8 mouse cellular contexts compared by ENCODE assay signal in genomic region chr11:5474130-5474529, GRCm38 (mm10). TPM values are rescaled to one million over a fixed set of nuclear protein-coding genes. Genes with fewer than 3 reads are reported as not detected.
DNase-seq lines count a peak whose midpoint lies in the region; ATAC-seq and TF ChIP-seq lines count a peak whose summit lies in the region.

No protein-coding gene starts in this region.

- TF ChIP-seq POLR2A in MEL (IDR thresholded peaks at IDR 0.05; ENCODE audit: control insufficient read depth in 1 of 2, insufficient read depth in 1 of 2, low read depth in 1 of 2, low read length in 2 of 2, poor library complexity in 1 of 2): no peak

- TF ChIP-seq EP300 in MEL (IDR thresholded peaks at IDR 0.05; ENCODE audit: low read depth in 1 of 2, low read length in 2 of 2): no peak
- TF ChIP-seq EP300 in liver, postnatal 0 days (IDR thresholded peaks at IDR 0.05; ENCODE audit: low read depth): no peak

- no peak overlapping the region for H3K4me3 ChIP-seq in MEL (ENCODE audit: control insufficient read depth in 1 of 2, insufficient read depth in 1 of 2, low read depth in 2 of 2, low read length in 2 of 2)
- H3K4me3 ChIP-seq in liver, postnatal 0 days (ENCODE audit: low read depth, low read length): no peak overlapping the region

- no peaks in the 10 kb centered on the region for H3K27me3 ChIP-seq in MEL (ENCODE audit: control insufficient read depth in 1 of 2, insufficient read depth in 2 of 2, low read length in 2 of 2)
- H3K27me3 ChIP-seq in liver, postnatal 0 days (ENCODE audit: insufficient read depth, low read length): no peaks in the 10 kb centered on the region

- 10% methylated on average over 5 of the region's 5 CpGs for WGBS in liver, postnatal 0 days (ENCODE audit: insufficient replicate concordance)

- no peak overlapping the region for H3K27ac ChIP-seq in MEL (ENCODE audit: control insufficient read depth, low read depth, low read length)
- H3K27ac ChIP-seq in liver, postnatal 0 days (ENCODE audit: low read depth): no peak overlapping the region

- no peak overlapping the region for H3K4me2 ChIP-seq in liver, postnatal 0 days (ENCODE audit: low read depth, low read length)

- H3K36me3 ChIP-seq in MEL (ENCODE audit: control insufficient read depth in 1 of 2, insufficient read depth in 2 of 2, low read length in 2 of 2): no peaks in the 10 kb centered on the region
- no peaks in the 10 kb centered on the region for H3K36me3 ChIP-seq in liver, postnatal 0 days (replicated peaks; ENCODE audit: insufficient read depth, low read length)

- no peaks in the 10 kb centered on the region for H3K9me3 ChIP-seq in MEL (replicated peaks; ENCODE audit: insufficient read depth, low read length)
- no peaks in the 10 kb centered on the region for H3K9me3 ChIP-seq in liver, postnatal 0 days (ENCODE audit: low read length)

- peak; percentile 48 to 98 (median 83) for TF ChIP-seq CTCF in MEL (IDR thresholded peaks at IDR 0.05 in 2 of 3, conservative IDR thresholded peaks at IDR 0.05 in 1 of 3; ENCODE audit: control insufficient read depth in 1 of 3, insufficient read depth in 1 of 3, low read depth in 2 of 3, low read length in 3 of 3, poor library complexity in 1 of 3, severe bottlenecking in 1 of 3)
- peak; percentile 88 for TF ChIP-seq CTCF in liver, postnatal 0 days (IDR thresholded peaks at IDR 0.05; ENCODE audit: low read depth)

- peak; percentile 74 for DNase-seq in CD4-positive helper T cell, adult 2 months (ENCODE audit: low read depth, low spot score)
- peak; percentile 86 for DNase-seq in MEL (ENCODE audit: low read depth, low spot score)
- DNase-seq in cerebellum, adult 11-12 months: peak; percentile 45
- peak; percentile 84 for DNase-seq in forelimb bud, embryonic 11.5 days (ENCODE audit: low read depth, low spot score)
- peak; percentile 69 for DNase-seq in kidney, postnatal 14 days
- peak; percentile 79 for DNase-seq in liver, postnatal 0 days
- peak; percentile 64 for DNase-seq in retina, postnatal 7 days (ENCODE audit: low read depth, low spot score)

- H3K9ac ChIP-seq in MEL (ENCODE audit: control insufficient read depth, low read depth, low read length, poor library complexity, severe bottlenecking): no peak overlapping the region
- H3K9ac ChIP-seq in liver, postnatal 0 days (replicated peaks): no peak overlapping the region

- TF ChIP-seq RAD21 in MEL (IDR thresholded peaks at IDR 0.05; ENCODE audit: low read depth, low read length): peak; percentile 96

- no peaks in the 10 kb centered on the region for H3K4me1 ChIP-seq in MEL (ENCODE audit: control insufficient read depth in 1 of 2, insufficient read depth in 2 of 2, low read length in 2 of 2)
- no peaks in the 10 kb centered on the region for H3K4me1 ChIP-seq in liver, postnatal 0 days (ENCODE audit: insufficient read depth)

- peak; percentile 35; the same call in 1 of the 2 replicates for ATAC-seq in liver, postnatal 0 days
- ATAC-seq in erythroid progenitor cell, adult 5-6 weeks (replicated peaks; ENCODE audit: low FRiP score, poor library complexity, severe bottlenecking): no peak

- no peaks in the 10 kb centered on the region for H3K79me2 ChIP-seq in MEL (ENCODE audit: control insufficient read depth, insufficient read depth, low read length, poor library complexity)

TF ChIP-seq in MEL, 35 proteins besides CTCF, POLR2A, EP300 and RAD21:
- no peak for TF ChIP-seq POLR2AphosphoS5 (IDR thresholded peaks at IDR 0.05; ENCODE audit: borderline replicate concordance, low read depth, low read length)
- TF ChIP-seq ZC3H11A (IDR thresholded peaks at IDR 0.05; ENCODE audit: low read depth, low read length): peak; percentile 95
- TF ChIP-seq JUND (IDR thresholded peaks at IDR 0.05; ENCODE audit: low read depth, low read length): 0 out of 2 replicates have a peak, but pooled peaks have one; percentile 45
- TF ChIP-seq ZNF384 (IDR thresholded peaks at IDR 0.05; ENCODE audit: low read depth, low read length): no peak
- no peak for TF ChIP-seq POLR2AphosphoS2 (IDR thresholded peaks at IDR 0.05; ENCODE audit: low read length)
- TF ChIP-seq SMC3 (IDR thresholded peaks at IDR 0.05; ENCODE audit: low read depth, low read length): peak; percentile 99
- peak; percentile 72; the same call in 1 of the 2 replicates for TF ChIP-seq MYC (IDR thresholded peaks at IDR 0.05; ENCODE audit: low read depth, low read length)
- TF ChIP-seq MAX (IDR thresholded peaks at IDR 0.05; ENCODE audit: low read length): peak; percentile 55; the same call in 1 of the 2 replicates
- TF ChIP-seq USF1 (IDR thresholded peaks at IDR 0.05; ENCODE audit: low read depth, low read length): peak; percentile 46; the same call in 1 of the 2 replicates

RNA-seq across cellular contexts. Expression of gene Znrf3, which starts 29.5 kb away (rescaled TPM):
- 8.2 and 9.2 TPM in 2 replicates for total RNA-seq in MEL (2012; rRNA removed)
- 1 to 10 TPM in 1 of 2 experiments, not detected in 1; 9.0 TPM for polyA plus RNA-seq in MEL (2012; ENCODE audit: insufficient read depth in 1 of 2, insufficient read length in 2 of 2, low read depth in 1 of 2, low replicate concordance in 2 of 2, missing spikeins in 1 of 2)
- 3.9 and 4.5 TPM in 2 replicates for polyA plus RNA-seq in liver, postnatal 0 days (2015; fragmentation: Nextera tagmentation; extraction: Ambion mirVana)
- 1.4 and 2.1 TPM in 2 replicates for total RNA-seq in erythroid progenitor cell, adult 5-6 weeks (2015; ENCODE audit: low replicate concordance)
- 0.39 and 1.1 TPM in 2 replicates for total RNA-seq in erythroid progenitor cell, adult 5-6 weeks (2017; ENCODE audit: low replicate concordance)

RNA-seq across cellular contexts. Expression of gene Xbp1, which starts 46.3 kb away (rescaled TPM):
- total RNA-seq in MEL (2012; rRNA removed): 84.2 and 101 TPM in 2 replicates
- polyA plus RNA-seq in MEL (2012; ENCODE audit: insufficient read depth in 1 of 2, insufficient read length in 2 of 2, low read depth in 1 of 2, low replicate concordance in 2 of 2, missing spikeins in 1 of 2): 10 to 100 TPM in 1 of 2 experiments, not detected in 1; 81.8 TPM
- 119 and 137 TPM in 2 replicates for polyA plus RNA-seq in liver, postnatal 0 days (2015; fragmentation: Nextera tagmentation; extraction: Ambion mirVana)
- total RNA-seq in erythroid progenitor cell, adult 5-6 weeks (2015; ENCODE audit: low replicate concordance): 42.8 and 44.7 TPM in 2 replicates
- total RNA-seq in erythroid progenitor cell, adult 5-6 weeks (2017; ENCODE audit: low replicate concordance): 27.2 and 32.3 TPM in 2 replicates
